Mouse (Mus musculus) erythroblast, embryonic 14.5 days (primary cell): Measurements from ENCODE around the gene Tmc1. TPM values are rescaled to one million over a fixed set of nuclear protein-coding genes. Genes with fewer than 3 reads are reported as not detected.

Experiments used
- H3K27me3 ChIP-seq: 2 replicates; pipeline ENCODE4 v1.6.1; 2012; ENCODE audit warnings: inconsistent platforms; ENCODE audit not compliant: control insufficient read depth
- H3K36me3 ChIP-seq: 2 replicates; pipeline ENCODE4 v1.6.1; 2012; ENCODE audit warnings: mild to moderate bottlenecking, inconsistent platforms; ENCODE audit not compliant: control insufficient read depth
- H3K4me1 ChIP-seq: 2 replicates; pipeline ENCODE4 v1.6.1; 2012; ENCODE audit warnings: inconsistent platforms; ENCODE audit not compliant: control insufficient read depth
- H3K4me3 ChIP-seq: replicated peaks from 2 replicates; pipeline ENCODE3; 2012; ENCODE audit warnings: moderate library complexity, mild to moderate bottlenecking, inconsistent platforms
- H3K9me3 ChIP-seq: 2 replicates; pipeline ENCODE4 v1.6.1; 2012; ENCODE audit warnings: low read length, inconsistent platforms, mixed read lengths; ENCODE audit not compliant: control insufficient read depth
- GATA1 ChIP-seq: IDR thresholded peaks from 2 replicates; pipeline ENCODE4 v1.6.1; 2012; ENCODE audit warnings: low read length, inconsistent platforms, mixed read lengths
- TAL1 ChIP-seq: IDR thresholded peaks from 3 replicates; pipeline ENCODE4 v1.6.1; 2012; ENCODE audit warnings: low read length, inconsistent platforms, mixed read lengths
- polyA plus RNA-seq: library from polyadenylated mRNA; stranded (reverse); fragments of >175 nt; gene quantifications from 2 replicates; pipeline ENCODE4 v1.2.3, GENCODE M21; 2012

The Tmc1 gene
- polyA plus RNA-seq, 1 experiment = not detected

DNA sequence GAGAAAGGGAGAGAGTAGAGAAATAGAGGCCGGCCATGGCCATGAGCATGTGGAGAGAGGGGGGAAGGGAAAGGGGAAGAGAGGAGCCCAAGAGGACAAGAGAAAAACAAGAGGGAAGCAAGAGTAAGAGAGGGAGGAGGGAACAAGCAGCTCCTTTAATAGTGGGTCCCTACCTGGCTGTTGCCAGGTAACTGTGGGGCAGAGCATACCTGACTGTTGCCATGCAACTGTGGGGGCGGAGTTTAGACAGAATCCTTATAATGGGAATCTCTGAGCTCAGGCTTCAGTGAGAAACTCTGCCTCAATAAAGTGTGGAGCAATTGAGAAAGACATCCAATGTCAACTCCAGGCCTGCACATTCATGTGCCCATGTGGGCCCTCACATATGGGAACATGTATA is 38.9 kb downstream of the Tmc1 start:
- Histone ChIP-seq H3K4me1 (no peaks in the 10 kb centered on the region), H3K36me3 (no peaks in the 10 kb centered on the region), H3K4me3 (no peak overlapping the region), H3K27me3 (no peaks in the 10 kb centered on the region), H3K9me3 (no peaks in the 10 kb centered on the region)
- TF ChIP-seq GATA1 = no peak
- TF ChIP-seq TAL1 = no peak

DNA sequence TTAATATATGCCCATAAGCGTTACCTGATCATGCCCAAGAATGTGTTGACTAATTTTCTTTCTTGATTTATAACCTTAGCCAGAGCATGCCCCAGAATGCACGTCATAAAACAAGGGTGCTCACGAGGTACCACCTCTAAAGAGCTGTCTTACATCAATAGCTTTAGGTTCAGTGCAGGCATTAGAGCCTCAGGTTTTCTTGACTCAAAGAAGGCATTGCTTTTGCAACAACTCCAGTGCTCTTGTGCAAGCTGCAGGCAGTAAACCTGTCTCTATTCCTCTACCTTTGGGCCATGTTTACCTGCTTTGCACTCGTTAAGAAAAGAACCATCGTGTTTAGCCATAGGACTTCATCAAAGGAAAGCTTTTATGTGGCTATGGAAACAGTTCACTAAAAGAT is 43.6 kb downstream of the Tmc1 start:
- no peak overlapping the region for H3K4me3 ChIP-seq
- H3K9me3 ChIP-seq = no peaks in the 10 kb centered on the region
- H3K4me1 ChIP-seq = no peaks in the 10 kb centered on the region
- H3K27me3 ChIP-seq = no peaks in the 10 kb centered on the region
- H3K36me3 ChIP-seq = no peaks in the 10 kb centered on the region
- TF ChIP-seq GATA1 (no peak), TAL1 (no peak)

GRCm38 (mm10) chr19:20881205-20881604 is 72.8 kb downstream of the Tmc1 start:
- no peak overlapping the region for H3K4me3 ChIP-seq
- no peaks in the 10 kb centered on the region for H3K27me3 ChIP-seq
- H3K36me3 ChIP-seq = no peaks in the 10 kb centered on the region
- H3K9me3 ChIP-seq = no peaks in the 10 kb centered on the region
- no peak for TF ChIP-seq TAL1
- no peak for TF ChIP-seq GATA1
- H3K4me1 ChIP-seq = no peaks in the 10 kb centered on the region

GRCm38 (mm10) chr19:20875881-20876280 is 78.1 kb downstream of the Tmc1 start:
- Histone ChIP-seq H3K36me3 (no peaks in the 10 kb centered on the region), H3K4me3 (no peak overlapping the region), H3K27me3 (no peaks in the 10 kb centered on the region), H3K4me1 (no peaks in the 10 kb centered on the region), H3K9me3 (no peaks in the 10 kb centered on the region)
- no peak for TF ChIP-seq TAL1
- no peak for TF ChIP-seq GATA1

GRCm38 (mm10) chr19:20861779-20862178 is 92.2 kb downstream of the Tmc1 start:
- H3K4me3 ChIP-seq = no peak overlapping the region
- no peaks in the 10 kb centered on the region for H3K36me3 ChIP-seq
- H3K27me3 ChIP-seq = no peaks in the 10 kb centered on the region
- H3K9me3 ChIP-seq = no peaks in the 10 kb centered on the region
- TF ChIP-seq TAL1 (no peak), GATA1 (no peak)
- no peaks in the 10 kb centered on the region for H3K4me1 ChIP-seq

GRCm38 (mm10) chr19:20860270-20860669 is 93.7 kb downstream of the Tmc1 start:
- H3K4me3 ChIP-seq = no peak overlapping the region
- no peaks in the 10 kb centered on the region for H3K4me1 ChIP-seq
- no peak for TF ChIP-seq GATA1
- no peak for TF ChIP-seq TAL1
- no peaks in the 10 kb centered on the region for H3K36me3 ChIP-seq
- no peaks in the 10 kb centered on the region for H3K27me3 ChIP-seq
- H3K9me3 ChIP-seq = no peaks in the 10 kb centered on the region

DNA sequence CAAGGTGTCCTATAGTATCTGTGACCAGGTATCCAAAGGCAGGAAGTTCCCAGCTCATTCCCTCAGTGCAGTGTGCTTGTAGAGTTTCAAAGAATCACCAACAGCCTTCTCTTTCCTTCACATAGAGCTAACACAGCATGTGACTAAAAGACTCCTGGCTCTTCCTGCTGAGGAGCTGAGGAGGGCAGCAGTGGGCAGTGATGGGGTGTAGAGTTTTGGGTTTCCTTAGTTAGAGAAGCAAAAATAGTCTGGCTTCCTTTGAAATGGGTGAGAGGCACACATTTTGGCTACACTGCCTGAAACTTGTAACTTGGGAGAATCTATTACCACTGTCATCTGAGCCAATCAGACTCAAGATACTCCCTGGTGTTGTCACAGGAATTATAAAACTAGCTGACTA is 96.2 kb downstream of the Tmc1 start:
- H3K36me3 ChIP-seq = no peaks in the 10 kb centered on the region
- no peaks in the 10 kb centered on the region for H3K27me3 ChIP-seq
- TF ChIP-seq GATA1 (no peak), TAL1 (no peak)
- H3K4me1 ChIP-seq = no peaks in the 10 kb centered on the region
- H3K4me3 ChIP-seq = no peak overlapping the region
- H3K9me3 ChIP-seq = no peaks in the 10 kb centered on the region

GRCm38 (mm10) chr19:20848906-20849305 is 105.1 kb downstream of the Tmc1 start:
- no peaks in the 10 kb centered on the region for H3K9me3 ChIP-seq

DNA sequence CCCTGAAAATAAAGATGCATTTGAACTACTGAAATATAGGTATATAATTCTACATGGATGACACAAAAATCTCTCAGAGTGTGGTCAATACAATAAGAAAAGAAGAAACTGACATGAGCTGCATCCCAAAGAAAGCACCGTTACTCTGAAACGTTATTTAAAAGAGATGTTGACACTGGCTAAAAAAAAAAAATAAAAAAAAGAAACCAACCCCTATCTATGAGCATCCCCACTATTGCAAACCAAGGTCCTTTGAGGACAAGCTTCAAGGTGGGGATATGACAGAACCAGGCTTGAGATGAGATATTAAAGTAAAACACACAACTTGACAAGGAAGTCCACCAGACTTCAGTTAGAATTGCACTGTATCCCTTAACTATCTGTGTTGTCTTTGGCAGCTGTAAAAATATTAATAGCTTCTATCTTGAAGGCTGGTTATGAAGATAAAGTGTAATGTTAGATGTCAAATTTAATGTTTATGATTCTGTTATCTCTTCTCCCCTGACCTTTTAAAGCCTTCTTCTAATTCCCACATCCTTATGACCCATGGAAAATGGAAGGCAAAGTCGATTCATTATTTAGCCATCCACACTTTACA is 106.4 kb downstream of the Tmc1 start:
- Histone ChIP-seq H3K36me3 (no peaks in the 10 kb centered on the region), H3K4me1 (no peaks in the 10 kb centered on the region), H3K27me3 (no peaks in the 10 kb centered on the region), H3K4me3 (no peak overlapping the region), H3K9me3 (no peaks in the 10 kb centered on the region)
- no peak for TF ChIP-seq TAL1
- TF ChIP-seq GATA1 = no peak

More at GRCm38 (mm10) chr19:20848906-20849305, 105.1 kb downstream of the Tmc1 start:
- H3K4me1 ChIP-seq = no peaks in the 10 kb centered on the region
- no peaks in the 10 kb centered on the region for H3K27me3 ChIP-seq
- H3K4me3 ChIP-seq = no peak overlapping the region
- no peak for TF ChIP-seq TAL1
- TF ChIP-seq GATA1 = no peak
- no peaks in the 10 kb centered on the region for H3K36me3 ChIP-seq

DNA sequence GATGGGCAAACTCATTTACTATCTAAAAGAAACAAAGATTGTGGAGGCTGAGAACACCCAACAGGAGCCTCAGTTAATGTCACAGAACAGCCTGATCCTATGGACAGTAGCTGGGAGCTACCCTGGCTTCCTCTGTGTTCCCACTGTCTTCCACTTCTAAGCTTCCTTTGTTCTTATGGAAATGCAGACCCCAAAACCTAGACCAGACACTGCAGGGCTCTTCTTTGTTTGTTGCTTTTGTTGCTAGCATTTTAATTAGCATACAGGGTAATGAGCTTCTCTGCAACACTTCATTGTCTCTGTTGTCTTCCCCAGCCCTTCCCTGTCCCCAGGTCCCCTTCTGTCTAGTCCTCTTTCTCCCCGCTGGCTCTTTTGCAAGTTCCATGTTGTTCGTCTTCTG is 116.6 kb downstream of the Tmc1 start:
- H3K9me3 ChIP-seq = no peaks in the 10 kb centered on the region

More for the DNA sequence above, 116.6 kb downstream of the Tmc1 start:
- H3K36me3 ChIP-seq = no peaks in the 10 kb centered on the region
- H3K4me1 ChIP-seq = no peaks in the 10 kb centered on the region
- no peaks in the 10 kb centered on the region for H3K27me3 ChIP-seq
- TF ChIP-seq TAL1 (no peak), GATA1 (no peak)
- no peak overlapping the region for H3K4me3 ChIP-seq
